Mouse (Mus musculus): ENCODE data around the gene Krt34.

DNA sequence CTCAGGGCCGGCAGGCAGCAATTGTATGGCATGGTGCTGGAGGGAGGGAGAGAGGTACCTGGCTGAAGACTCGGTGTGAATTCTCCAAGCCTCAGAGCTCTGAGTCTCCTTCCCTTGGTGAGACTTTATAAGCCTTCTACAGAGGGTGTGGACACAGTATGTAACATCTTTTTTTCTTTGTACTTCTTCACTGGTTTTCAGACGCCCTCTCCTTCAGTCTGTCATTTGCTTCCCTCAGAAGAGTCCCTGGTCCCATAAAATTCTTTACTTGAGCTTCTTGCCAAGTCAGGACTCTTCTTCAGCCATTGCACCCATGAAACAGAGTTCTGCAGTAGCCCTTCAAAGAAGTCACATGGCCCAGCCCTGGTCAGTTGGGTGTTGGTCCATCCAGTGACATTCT lies 9.1 kb upstream of the Krt34 start, which contains the start of gene Krt31:
- TF ChIP-seq CTCF (IDR thresholded peaks at IDR 0.05; ENCODE audit: borderline replicate concordance, extremely low read depth, insufficient read depth, insufficient read length), result no peak
- TF ChIP-seq POLR2A (IDR thresholded peaks at IDR 0.05; ENCODE audit: borderline replicate concordance, extremely low read depth, insufficient read depth, insufficient read length, poor library complexity, severe bottlenecking), result no peak

Measured in brain, embryonic 14.5 days (tissue).